Mouse (Mus musculus): ENCODE data around the gene Csf2rb. TPM values are rescaled to one million over a fixed set of nuclear protein-coding genes. Genes with fewer than 3 reads are reported as not detected.
A peak's percentile ranks its signal among the peaks of the same experiment; 100 is the strongest.
"Not testable (repeated sequence)": the region's sequence is repeated elsewhere in the genome, so short reads cannot be mapped to it uniquely, and the experiment has no call there.

The Csf2rb gene
- total RNA-seq, 2 experiments from 2014 or later, result 90.5 to 137 TPM

- no peak for ATAC-seq (replicated peaks; ENCODE audit: poor library complexity, severe bottlenecking)
Observed at GRCm38 (mm10) chr15:78324294-78324693, 1.3 kb upstream of the Csf2rb start.

GRCm38 (mm10) chr15:78326747-78327146 is 1.2 kb downstream of the Csf2rb start:
- ATAC-seq (replicated peaks; ENCODE audit: poor library complexity, severe bottlenecking), result no peak

DNA sequence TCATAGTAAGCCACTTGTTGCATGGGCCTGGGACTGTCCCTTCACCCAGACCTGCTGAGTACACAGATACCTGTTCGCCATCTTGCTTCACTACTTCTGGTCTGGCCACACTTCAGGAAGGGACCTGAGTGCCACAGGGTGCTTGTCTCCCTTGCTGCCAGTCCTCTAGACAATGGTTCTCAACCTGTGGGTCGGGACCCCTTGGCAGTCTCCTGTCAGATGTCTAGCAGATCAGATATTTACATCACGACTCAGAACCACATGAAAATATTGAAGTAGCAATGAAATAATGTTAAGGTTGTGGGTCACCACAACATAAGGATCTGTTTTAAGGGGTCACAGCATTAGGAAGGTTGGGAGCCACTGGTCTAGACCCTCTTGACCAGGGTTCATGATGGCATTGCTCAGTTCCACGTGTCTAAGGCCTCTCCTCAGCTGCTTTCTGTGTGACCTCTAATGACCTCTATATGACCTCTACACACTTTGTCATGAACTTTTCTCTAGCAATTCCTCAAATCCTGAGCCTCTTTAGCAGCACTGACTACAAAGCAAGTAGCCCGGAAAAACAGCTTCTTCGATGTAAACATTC is 2.3 kb downstream of the Csf2rb start:
- not testable (repeated sequence) for ATAC-seq (replicated peaks; ENCODE audit: poor library complexity, severe bottlenecking)

DNA sequence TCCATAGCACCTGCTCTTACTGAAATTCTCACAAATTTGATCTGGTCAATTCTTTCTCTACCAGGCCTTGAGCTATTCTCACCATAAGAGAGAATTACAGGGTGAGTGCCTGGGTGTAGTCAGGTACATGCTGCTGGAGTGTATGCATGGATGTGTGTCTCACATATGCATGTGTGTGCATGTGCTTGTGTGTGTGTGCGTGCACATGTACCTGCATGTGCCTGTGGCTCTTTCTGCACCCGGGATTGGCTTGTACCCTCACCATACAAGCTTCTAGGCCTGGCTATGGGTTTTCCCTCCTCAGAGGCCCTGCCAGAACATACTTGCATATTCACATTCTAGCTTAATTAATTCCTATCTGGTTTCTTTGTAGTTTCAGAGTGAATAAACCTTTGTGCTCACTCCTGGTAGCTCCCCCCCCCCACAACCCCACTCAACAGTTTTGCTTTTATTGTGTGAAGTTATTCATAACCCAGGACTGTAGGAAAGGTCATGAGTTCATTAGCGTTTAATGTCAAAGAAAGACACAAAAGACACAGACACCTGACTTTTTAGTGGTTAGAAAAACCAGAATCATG is 3.1 kb downstream of the Csf2rb start:
- ATAC-seq (replicated peaks; ENCODE audit: poor library complexity, severe bottlenecking), result no peak

GRCm38 (mm10) chr15:78329972-78330371 is 4.4 kb downstream of the Csf2rb start:
- ATAC-seq (replicated peaks; ENCODE audit: poor library complexity, severe bottlenecking), result 0 out of 2 replicates have a peak, but pooled peaks have one; percentile 24

DNA sequence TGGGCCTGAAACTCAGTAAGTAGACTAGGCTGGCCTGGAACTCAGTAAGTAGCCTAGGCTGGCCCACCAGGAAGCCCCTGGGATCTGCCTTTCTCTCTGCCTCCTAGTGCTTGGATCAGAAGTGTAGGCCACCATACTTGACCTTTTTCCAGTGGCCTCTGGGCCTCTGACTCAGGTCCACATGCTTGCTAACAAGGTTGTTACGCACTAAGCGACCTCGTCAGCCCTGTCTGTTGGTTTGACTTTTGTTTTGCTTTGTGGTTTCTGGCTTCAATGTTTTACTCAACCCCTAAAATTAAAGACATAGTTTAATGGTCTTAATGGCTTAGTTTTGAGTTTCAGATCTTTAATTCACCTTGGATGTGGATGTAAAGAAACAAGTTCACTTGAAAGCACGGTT is 5.2 kb downstream of the Csf2rb start:
- no peak for ATAC-seq (replicated peaks; ENCODE audit: poor library complexity, severe bottlenecking)

- peak; percentile 58 for ATAC-seq (replicated peaks; ENCODE audit: poor library complexity, severe bottlenecking)
Observed at GRCm38 (mm10) chr15:78331523-78332340, 6.2 kb downstream of the Csf2rb start.

- ATAC-seq (replicated peaks; ENCODE audit: poor library complexity, severe bottlenecking), result no peak
Observed at GRCm38 (mm10) chr15:78332981-78333380, 7.4 kb downstream of the Csf2rb start.

- no peak for ATAC-seq (replicated peaks; ENCODE audit: poor library complexity, severe bottlenecking)
Observed at GRCm38 (mm10) chr15:78334380-78334779, 8.8 kb downstream of the Csf2rb start.

DNA sequence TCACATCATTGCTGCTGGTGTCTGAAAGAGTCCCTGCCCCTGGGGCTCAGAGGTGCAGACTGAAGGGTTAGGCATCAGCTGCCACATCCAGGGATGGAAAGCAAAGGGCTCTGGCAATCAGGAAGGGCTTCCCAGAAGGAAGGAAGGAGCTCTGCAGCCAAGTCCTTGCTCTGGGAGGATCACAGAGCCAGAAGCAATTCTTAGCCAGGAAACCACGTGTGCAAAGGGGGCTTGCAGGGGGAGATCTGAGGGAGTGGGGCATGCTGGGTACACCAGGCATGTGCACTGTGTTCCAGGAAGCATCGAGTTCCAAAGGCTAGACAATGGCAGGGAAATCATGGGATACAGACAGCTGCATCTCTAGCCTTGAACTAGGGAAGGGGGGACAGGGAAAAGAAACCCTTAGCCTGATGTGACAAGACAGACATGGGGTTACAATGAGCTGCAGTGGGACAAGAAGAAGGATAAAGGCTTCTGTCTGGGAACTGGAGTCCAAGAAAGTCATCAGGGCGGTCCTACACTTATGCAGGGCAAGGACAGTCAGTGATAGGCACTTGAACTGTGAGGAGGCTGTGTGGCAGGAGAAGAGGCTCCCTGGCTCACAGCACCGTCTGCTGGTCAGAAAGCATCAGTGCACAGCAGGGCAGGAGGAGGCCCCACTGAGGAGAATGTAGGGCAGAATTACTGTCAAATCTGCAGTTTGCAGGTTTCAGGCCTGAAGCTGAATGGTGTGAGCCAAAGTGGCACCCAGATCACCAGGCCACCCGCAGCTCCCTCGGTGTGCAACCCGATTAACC is 14.3 kb downstream of the Csf2rb start:
- ATAC-seq (replicated peaks; ENCODE audit: poor library complexity, severe bottlenecking), result peak; percentile 76

DNA sequence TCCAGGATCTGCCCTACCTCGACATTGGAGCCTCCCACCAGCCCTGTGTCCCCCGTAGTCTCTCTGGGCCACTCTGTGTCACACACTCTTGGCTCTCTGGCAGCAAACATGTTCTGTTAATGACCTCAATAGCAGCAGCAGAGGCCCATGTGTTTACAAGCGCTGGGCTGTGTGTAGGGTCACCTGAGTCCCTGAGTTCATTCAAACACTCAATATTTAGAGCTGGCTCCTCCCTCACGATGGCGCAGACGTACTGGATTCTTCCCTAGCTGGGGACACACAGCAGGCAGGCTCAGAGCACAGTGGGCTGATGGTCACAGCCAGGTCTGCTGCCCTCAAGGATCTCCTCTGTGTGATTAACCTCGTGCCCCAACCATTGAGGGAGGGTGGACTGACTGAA is 15.4 kb downstream of the Csf2rb start:
- ATAC-seq (replicated peaks; ENCODE audit: poor library complexity, severe bottlenecking), result not testable (repeated sequence)

GRCm38 (mm10) chr15:78343683-78344082 is 18.1 kb downstream of the Csf2rb start:
- no peak for ATAC-seq (replicated peaks; ENCODE audit: poor library complexity, severe bottlenecking)

DNA sequence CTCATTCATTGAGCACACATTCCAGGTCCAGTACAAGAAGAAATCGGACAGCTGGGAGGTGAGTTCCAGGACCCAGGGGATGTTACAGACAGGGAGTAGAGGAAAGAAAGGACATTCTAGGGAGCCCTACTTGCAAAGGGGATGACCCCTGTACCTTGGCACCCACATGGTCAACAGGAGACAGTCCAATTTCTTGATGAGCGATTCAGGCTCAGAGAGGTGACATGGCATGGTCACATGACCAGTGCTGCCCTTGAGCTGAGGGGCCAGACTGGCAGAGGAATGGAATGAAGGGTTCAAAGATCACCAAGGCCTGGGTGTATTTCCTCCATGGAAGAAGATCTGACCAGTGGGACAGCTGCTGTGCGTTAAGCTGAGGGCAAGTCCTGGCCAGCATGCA is 19.0 kb downstream of the Csf2rb start:
- no peak for ATAC-seq (replicated peaks; ENCODE audit: poor library complexity, severe bottlenecking)

GRCm38 (mm10) chr15:78351586-78352165 is 26.1 kb downstream of the Csf2rb start:
- peak; percentile 35; the same call in 1 of the 2 replicates for ATAC-seq (replicated peaks; ENCODE audit: poor library complexity, severe bottlenecking)

- 0 out of 2 replicates have a peak, but pooled peaks have one; percentile 27 for ATAC-seq (replicated peaks; ENCODE audit: poor library complexity, severe bottlenecking)
Observed at GRCm38 (mm10) chr15:78354958-78355357, 29.4 kb downstream of the Csf2rb start.

DNA sequence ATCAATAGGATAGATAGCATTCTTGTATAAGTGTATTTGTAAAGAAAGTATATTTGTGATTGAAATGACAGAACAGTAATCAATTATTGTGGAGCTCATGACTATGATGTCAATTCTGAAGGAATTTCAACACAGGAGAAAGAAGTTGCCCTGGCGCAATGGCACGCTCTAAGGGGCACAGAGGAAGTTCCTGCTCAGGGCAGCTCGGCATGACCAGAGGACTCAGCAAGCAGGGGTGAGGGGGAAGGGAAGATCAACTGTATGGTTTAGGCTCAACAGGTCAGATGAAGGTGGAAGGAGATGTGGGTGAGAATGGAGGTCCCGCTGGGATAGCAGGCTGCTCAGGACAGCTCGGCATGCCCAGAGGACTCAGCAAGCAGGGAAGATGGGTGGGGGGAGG is 30.0 kb downstream of the Csf2rb start:
- ATAC-seq (replicated peaks; ENCODE audit: poor library complexity, severe bottlenecking), result peak; percentile 93

DNA sequence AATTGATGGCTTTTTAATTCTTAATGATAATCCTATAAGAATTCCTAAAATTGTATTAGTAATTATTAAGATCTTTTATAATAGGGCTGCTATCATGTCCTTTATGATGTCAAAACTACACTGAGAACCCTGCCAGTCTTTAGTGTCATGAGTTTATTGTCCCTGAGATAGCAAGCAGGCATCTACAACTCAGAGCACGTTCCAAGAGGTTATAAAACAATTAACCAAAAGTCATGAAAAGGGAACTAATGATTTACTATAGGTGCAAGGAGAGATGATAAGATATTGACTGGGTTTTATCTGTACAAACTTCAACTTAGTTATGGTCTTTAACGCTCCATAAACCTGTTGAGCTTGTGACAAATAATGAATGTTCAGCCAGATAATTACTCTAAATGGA is 40.4 kb downstream of the Csf2rb start:
- ATAC-seq (replicated peaks; ENCODE audit: poor library complexity, severe bottlenecking), result no peak

- ATAC-seq (replicated peaks; ENCODE audit: poor library complexity, severe bottlenecking), result no peak
Observed at GRCm38 (mm10) chr15:78366875-78367274, 41.3 kb downstream of the Csf2rb start.

DNA sequence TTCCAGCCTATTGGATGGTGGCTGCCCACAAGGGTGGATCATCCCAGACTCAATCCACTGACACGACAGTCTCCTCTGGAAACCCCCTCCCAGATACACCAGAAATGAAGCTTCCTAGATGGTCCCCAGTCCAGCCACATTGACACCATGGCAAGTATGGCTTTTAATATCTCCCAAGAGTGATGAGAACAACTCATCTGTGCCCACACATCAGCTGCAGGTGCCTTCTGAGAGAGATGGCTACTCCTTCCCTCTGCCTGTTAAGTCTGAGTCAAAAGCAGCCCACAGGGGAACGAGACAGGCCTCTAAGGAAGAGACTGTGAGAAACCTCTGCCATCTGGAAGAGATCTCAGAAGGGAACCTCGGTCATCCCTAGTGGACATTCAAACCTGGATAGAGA is 42.3 kb downstream of the Csf2rb start:
- ATAC-seq (replicated peaks; ENCODE audit: poor library complexity, severe bottlenecking), result no peak

GRCm38 (mm10) chr15:78368926-78369346 is 43.4 kb downstream of the Csf2rb start:
- peak; percentile 92 for ATAC-seq (replicated peaks; ENCODE audit: poor library complexity, severe bottlenecking)
